Mouse (Mus musculus): Measurements from ENCODE around the gene Btbd9.

Btbd9 gene

GRCm38 (mm10) chr17:30196401-30197279, 379.6 kb downstream of the Btbd9 start:
- in situ Hi-C loops (cut with MboI; ENCODE audit: low pct_unique_long_range_greater_than_20kb in 1 of 2, low sequenced_read_pairs in 2 of 2, unreplicated experiment in 1 of 2), result no loop called here

- in situ Hi-C loops (cut with MboI; ENCODE audit: low pct_unique_long_range_greater_than_20kb in 1 of 2, low sequenced_read_pairs in 2 of 2, unreplicated experiment in 1 of 2), result no loop called here
These were observed 380.6 kb downstream of the Btbd9 start for GRCm38 (mm10) chr17:30195591-30196183.

GRCm38 (mm10) chr17:30194629-30195445, 381.5 kb downstream of the Btbd9 start:
- in situ Hi-C loops (cut with MboI; ENCODE audit: low pct_unique_long_range_greater_than_20kb in 1 of 2, low sequenced_read_pairs in 2 of 2, unreplicated experiment in 1 of 2), result no loop called here

DNA sequence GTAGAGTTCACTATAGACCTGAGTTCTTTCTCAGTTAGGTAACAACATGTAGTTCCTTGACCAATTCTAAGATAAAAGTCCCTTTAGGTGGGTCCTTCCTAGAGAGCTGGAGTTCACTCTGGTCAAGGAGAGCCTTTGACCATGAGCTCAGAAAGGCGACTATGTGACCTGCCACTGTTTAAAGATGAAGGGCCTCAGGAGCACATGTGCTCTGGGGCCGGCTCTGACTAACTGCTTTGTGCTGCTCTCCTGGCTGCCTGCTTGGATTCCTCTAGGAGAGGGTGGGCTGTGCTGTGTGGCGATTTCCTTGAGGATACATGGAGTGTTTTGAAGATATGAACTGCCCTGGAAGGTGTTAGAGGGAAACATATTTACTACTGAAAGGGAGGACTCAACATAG, 382.2 kb downstream of the Btbd9 start:
- in situ Hi-C loops (cut with MboI; ENCODE audit: low pct_unique_long_range_greater_than_20kb in 1 of 2, low sequenced_read_pairs in 2 of 2, unreplicated experiment in 1 of 2), result no loop called here

DNA sequence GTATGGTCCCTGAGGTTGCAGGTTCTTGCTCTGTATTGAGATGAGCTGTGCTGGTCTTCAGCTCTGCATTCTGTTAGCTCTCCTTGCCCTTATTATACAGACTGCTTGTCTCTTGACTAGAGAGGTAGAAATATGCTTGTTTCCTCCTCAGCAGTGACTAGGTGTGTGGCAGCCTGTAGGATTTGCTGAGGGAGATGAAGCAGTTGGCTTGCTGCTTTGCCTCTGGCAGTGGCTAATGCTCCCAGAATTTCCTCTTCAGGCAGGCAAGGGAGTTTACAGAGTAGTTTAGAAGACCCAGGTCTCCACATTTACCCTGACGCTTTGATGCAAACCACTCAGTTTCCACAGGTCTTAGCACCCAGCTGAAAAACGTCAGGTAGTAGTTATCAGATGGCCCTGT, 382.7 kb downstream of the Btbd9 start:
- in situ Hi-C loops (cut with MboI; ENCODE audit: low pct_unique_long_range_greater_than_20kb in 1 of 2, low sequenced_read_pairs in 2 of 2, unreplicated experiment in 1 of 2), result no loop called here

DNA sequence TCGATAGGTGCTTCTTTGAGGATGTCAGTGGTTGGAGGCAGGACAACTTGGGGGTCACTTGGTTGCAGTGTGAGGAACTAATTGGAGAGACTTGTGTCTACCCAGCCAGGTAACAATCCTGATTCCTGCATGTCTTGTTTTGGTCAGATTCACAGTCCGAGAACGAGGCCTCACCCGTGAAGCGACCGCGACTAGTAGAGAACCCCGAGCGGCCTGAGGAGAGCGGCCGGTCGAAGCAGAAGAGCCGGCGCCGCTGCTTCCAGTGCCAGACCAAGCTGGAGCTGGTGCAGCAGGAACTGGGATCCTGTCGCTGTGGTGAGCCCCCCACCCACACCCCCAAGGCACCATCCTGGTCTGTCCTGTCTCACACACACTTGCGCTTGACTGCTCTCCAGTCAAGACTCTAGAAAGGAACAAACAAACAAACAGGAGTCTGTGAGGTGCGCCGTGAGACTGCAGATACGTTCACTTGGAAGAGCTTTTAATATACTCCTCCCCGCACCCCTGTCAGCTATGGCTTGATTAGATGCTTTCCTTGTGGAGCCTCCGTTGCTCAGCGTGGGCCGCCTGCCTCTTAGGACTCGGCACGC, 383.8 kb downstream of the Btbd9 start:
- in situ Hi-C loops (cut with MboI; ENCODE audit: low pct_unique_long_range_greater_than_20kb in 1 of 2, low sequenced_read_pairs in 2 of 2, unreplicated experiment in 1 of 2), result no loop called here

- in situ Hi-C loops (cut with MboI; ENCODE audit: low pct_unique_long_range_greater_than_20kb in 1 of 2, low sequenced_read_pairs in 2 of 2, unreplicated experiment in 1 of 2), result no loop called here
These were observed 385.1 kb downstream of the Btbd9 start for GRCm38 (mm10) chr17:30191097-30191640.

- in situ Hi-C loops (cut with MboI; ENCODE audit: low pct_unique_long_range_greater_than_20kb in 1 of 2, low sequenced_read_pairs in 2 of 2, unreplicated experiment in 1 of 2), result no loop called here
These were observed 388.0 kb downstream of the Btbd9 start for GRCm38 (mm10) chr17:30188031-30188981.

GRCm38 (mm10) chr17:30187581-30187980, 388.7 kb downstream of the Btbd9 start:
- in situ Hi-C loops (cut with MboI; ENCODE audit: low pct_unique_long_range_greater_than_20kb in 1 of 2, low sequenced_read_pairs in 2 of 2, unreplicated experiment in 1 of 2), result no loop called here

DNA sequence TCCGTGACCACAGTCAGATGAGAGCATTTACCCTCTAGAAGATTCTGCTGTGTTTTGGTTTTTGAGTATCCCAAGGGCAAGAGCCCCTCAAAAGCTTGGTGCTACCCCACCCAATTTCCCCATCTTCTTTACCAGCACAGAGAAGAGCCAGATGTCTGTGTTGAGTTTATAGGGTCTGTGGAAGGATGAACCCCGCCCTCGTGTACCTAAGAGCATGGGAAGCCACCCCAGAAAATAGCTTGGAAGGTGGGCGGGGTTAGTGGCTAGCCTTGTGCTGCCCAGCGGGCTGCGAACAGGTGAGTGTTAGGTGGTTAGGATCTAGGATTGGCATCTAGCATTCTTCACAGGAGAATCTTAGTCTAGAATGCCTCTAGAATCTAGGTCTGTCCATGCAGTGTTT, 389.1 kb downstream of the Btbd9 start:
- in situ Hi-C loops (cut with MboI; ENCODE audit: low pct_unique_long_range_greater_than_20kb in 1 of 2, low sequenced_read_pairs in 2 of 2, unreplicated experiment in 1 of 2), result no loop called here

DNA sequence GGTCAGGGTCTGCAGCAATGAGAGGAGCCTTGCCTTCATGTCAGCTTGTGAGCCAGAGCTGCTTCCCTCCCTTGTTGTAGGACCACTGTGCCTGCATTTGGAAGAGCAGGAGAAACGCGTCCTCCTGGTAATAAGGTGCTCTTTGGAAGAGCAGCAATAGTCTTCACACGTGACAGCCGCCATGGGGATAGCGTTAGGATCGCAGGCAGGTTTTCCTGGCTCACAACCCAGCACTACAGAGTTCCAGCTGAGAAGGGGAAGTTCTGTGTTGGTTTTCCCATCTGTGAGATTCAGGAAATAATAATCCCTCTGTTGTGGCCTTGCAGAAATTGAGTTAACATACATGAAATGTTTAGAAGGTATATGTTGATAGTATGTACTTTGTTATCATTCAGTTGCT, 392.7 kb downstream of the Btbd9 start:
- in situ Hi-C loops (cut with MboI; ENCODE audit: low pct_unique_long_range_greater_than_20kb in 1 of 2, low sequenced_read_pairs in 2 of 2, unreplicated experiment in 1 of 2), result no loop called here

DNA sequence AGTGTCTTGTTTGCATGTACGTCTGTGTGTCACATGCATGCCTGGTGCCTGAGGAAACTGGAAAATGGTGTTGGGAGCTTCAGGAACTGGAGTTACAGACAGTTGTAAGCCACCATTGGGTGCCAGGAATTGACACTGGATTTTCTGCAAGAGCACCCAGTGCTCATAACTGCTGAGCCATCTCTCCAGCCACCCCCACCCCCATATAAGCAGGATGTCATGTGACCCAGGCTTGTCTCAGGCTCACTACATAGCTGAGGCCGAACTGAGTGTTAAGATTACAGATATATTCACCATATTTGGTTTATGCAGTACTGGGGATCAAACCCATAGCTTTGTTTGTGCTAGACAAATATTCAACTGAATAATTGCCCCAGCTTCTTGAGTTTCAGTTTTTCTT, 394.2 kb downstream of the Btbd9 start:
- in situ Hi-C loops (cut with MboI; ENCODE audit: low pct_unique_long_range_greater_than_20kb in 1 of 2, low sequenced_read_pairs in 2 of 2, unreplicated experiment in 1 of 2), result no loop called here

DNA sequence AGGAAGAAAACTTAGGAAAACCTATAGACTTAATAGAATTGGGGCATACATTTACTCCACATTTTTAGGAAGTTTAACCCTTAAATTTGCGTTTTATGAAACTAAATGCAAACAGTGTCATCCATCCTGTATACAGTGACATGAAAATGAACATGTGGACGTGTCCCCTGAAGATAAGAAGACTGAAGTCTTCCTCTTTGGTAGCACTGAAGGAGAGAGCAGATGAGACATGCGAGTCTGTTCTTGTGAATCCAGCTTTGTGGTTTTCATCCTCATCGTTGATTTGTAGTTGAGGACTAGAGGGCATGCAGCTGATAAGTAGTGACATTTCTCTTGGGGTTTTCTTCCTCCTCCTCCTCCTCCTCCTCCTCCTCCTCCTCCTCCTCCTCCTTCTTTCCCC, 394.7 kb downstream of the Btbd9 start:
- in situ Hi-C loops (cut with MboI; ENCODE audit: low pct_unique_long_range_greater_than_20kb in 1 of 2, low sequenced_read_pairs in 2 of 2, unreplicated experiment in 1 of 2), result no loop called here

GRCm38 (mm10) chr17:30180197-30180596, 396.1 kb downstream of the Btbd9 start:
- in situ Hi-C loops (cut with MboI; ENCODE audit: low pct_unique_long_range_greater_than_20kb in 1 of 2, low sequenced_read_pairs in 2 of 2, unreplicated experiment in 1 of 2), result no loop called here

- in situ Hi-C loops (cut with MboI; ENCODE audit: low pct_unique_long_range_greater_than_20kb in 1 of 2, low sequenced_read_pairs in 2 of 2, unreplicated experiment in 1 of 2), result no loop called here
These were observed 397.9 kb downstream of the Btbd9 start for GRCm38 (mm10) chr17:30178402-30178801.

DNA sequence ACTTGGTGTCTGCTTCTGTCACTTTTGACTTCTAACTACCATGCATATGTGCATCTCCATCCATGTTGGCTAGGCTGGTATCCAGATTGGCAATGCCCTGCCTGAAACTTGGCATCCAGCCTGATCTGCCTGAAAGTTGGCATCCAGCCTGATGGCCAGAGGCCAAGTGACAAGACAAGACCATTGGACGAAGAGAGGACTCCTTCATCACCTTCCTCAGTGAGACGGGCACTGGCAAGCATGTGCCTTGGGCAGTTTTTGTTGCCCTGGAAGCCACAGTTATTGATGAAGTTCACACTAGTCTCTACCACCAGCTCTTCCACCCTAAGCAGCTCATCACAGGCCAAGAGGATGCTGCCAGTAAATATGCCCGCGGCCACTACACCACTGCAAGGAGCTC, 398.9 kb downstream of the Btbd9 start:
- in situ Hi-C loops (cut with MboI; ENCODE audit: low pct_unique_long_range_greater_than_20kb in 1 of 2, low sequenced_read_pairs in 2 of 2, unreplicated experiment in 1 of 2), result no loop called here
